Mouse (Mus musculus): ENCODE measurements around the gene B2m.

DNA sequence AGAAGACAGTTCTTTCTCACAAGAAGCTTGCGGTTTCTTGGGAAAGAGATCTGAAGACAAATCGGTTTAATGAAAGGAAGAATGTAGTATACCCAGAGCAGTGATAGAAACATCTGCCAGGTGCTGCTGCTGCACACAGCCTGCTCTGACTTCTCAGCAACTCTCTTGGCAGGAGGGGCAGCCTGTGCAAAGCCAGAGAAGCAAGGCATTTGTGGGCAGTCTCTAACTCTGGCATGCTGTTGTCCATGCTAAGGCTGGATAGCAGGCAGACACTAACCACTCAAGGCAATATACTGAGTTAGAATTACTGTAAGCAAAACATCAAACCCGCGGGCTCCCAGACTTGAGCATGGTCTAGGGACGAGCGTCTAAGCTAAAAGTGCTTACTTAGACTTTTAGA, 12.2 kb downstream of the B2m start:
- no peak for TF ChIP-seq CTCF (IDR thresholded peaks at IDR 0.05 in 2 of 3, conservative IDR thresholded peaks at IDR 0.05 in 1 of 3; ENCODE audit: control insufficient read depth in 1 of 3, insufficient read depth in 1 of 3, low read depth in 2 of 3, low read length in 3 of 3, poor library complexity in 1 of 3, severe bottlenecking in 1 of 3)
- TF ChIP-seq GATA1 (IDR thresholded peaks at IDR 0.05; ENCODE audit: low read depth, low read length), result no peak
- no peak for TF ChIP-seq TAL1 (IDR thresholded peaks at IDR 0.05; ENCODE audit: low read length)
- TF ChIP-seq POLR2A (IDR thresholded peaks at IDR 0.05; ENCODE audit: control insufficient read depth in 1 of 2, insufficient read depth in 1 of 2, low read depth in 1 of 2, low read length in 2 of 2, poor library complexity in 1 of 2), result no peak
- TF ChIP-seq EP300 (IDR thresholded peaks at IDR 0.05; ENCODE audit: low read depth in 1 of 2, low read length in 2 of 2), result no peak
- no peak for TF ChIP-seq CHD1 (IDR thresholded peaks at IDR 0.05; ENCODE audit: low read depth, low read length)
- no peak for TF ChIP-seq POLR2AphosphoS2 (IDR thresholded peaks at IDR 0.05; ENCODE audit: low read length)
- no peak for TF ChIP-seq TBP (IDR thresholded peaks at IDR 0.05; ENCODE audit: low read depth, low read length)

Data from MEL (cell line).